16 mouse cellular contexts compared by ENCODE assay signal in the genomic region with DNA sequence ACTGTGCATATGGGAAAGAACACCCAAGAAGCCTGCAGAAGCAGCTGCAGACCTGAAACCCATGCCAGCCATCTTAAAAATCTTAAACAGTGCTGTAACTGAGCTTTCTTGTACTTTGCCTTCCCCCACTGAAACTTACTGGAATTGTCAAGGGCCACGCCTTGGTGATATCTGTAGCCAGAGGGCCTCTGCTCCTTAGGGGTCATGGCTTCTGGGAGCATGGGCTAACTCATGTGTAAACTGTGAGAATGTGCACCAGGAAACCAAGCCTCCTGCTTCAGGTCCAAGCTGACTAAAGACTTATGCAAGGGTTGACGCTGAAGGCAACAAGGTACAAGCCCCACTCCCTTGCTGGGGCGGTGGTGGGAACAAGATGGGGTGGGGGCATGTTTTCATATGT.
"Had no signal": no experiment of that assay in that cellular context is flagged by ENCODE, and none has a peak within 500 bp of the region (broad histone marks: within the 10 kb centered on the region; RNA-seq: fewer than 3 reads in every experiment).

No protein-coding gene starts in this region.

- H3K27ac ChIP-seq: hindbrain, embryonic 12.5 days; midbrain, embryonic 12.5 days; neural tube, embryonic 15.5 days had no signal

- H3K9ac ChIP-seq: hindbrain, embryonic 12.5 days; lung, embryonic 14.5 days; midbrain, embryonic 12.5 days; neural tube, embryonic 15.5 days had no signal

- H3K9me3 ChIP-seq: hindbrain, embryonic 12.5 days; midbrain, embryonic 12.5 days; neural tube, embryonic 15.5 days had no signal

- H3K4me2 ChIP-seq: hindbrain, embryonic 12.5 days; liver, embryonic 11.5 days; lung, embryonic 14.5 days; midbrain, embryonic 12.5 days; neural tube, embryonic 15.5 days had no signal

- H3K4me3 ChIP-seq: hindbrain, embryonic 12.5 days; midbrain, embryonic 12.5 days; myocyte; neural tube, embryonic 15.5 days had no signal

- H3K4me1 ChIP-seq: hindbrain, embryonic 12.5 days had no signal

- H3K36me3 ChIP-seq: hindbrain, embryonic 12.5 days; midbrain, embryonic 12.5 days; neural tube, embryonic 15.5 days had no signal

- ATAC-seq: hindbrain, embryonic 16.5 days; inflammation-experienced regulatory T-cells, adult 6 months had no signal

- DNase-seq: kidney, adult 8-10 months; kidney, postnatal 10 days; layer of hippocampus, postnatal 36 days; lung, embryonic 14.5 days; lung, postnatal 10 days; lung, postnatal 4 days; right cerebral cortex, adult 18-20 months; thymus, adult 18-20 months; thymus, postnatal 14 days had no signal
